Mouse (Mus musculus) kidney, adult 18-20 months (tissue): ENCODE measurements around the gene Rhbdl1.

Experiments
- DNase-seq: peaks from one replicate; pipeline ENCODE4 v3.0.0; 2021

The Rhbdl1 gene

GRCm38 (mm10) chr17:25837076-25837410 lies at the start of gene Rhbdl1:
Rhbdl1 (minus strand) TSS chr17:25837295.
- peak; percentile 74 for DNase-seq

GRCm38 (mm10) chr17:25886806-25887205 lies 49.7 kb upstream of the Rhbdl1 start:
- DNase-seq, result no peak

- DNase-seq, result no peak
These were observed 48.5 kb upstream of the Rhbdl1 start for GRCm38 (mm10) chr17:25885636-25886035.

- no peak for DNase-seq
These were observed 46.7 kb upstream of the Rhbdl1 start for GRCm38 (mm10) chr17:25883824-25884223.

GRCm38 (mm10) chr17:25883268-25883667 lies 46.2 kb upstream of the Rhbdl1 start:
- DNase-seq, result no peak

- DNase-seq, result no peak
These were observed 45.2 kb upstream of the Rhbdl1 start for GRCm38 (mm10) chr17:25882306-25882705.

- DNase-seq, result no peak
These were observed 44.6 kb upstream of the Rhbdl1 start for GRCm38 (mm10) chr17:25881691-25882090.

- no peak for DNase-seq
These were observed 44.0 kb upstream of the Rhbdl1 start for GRCm38 (mm10) chr17:25880913-25881641.

- no peak for DNase-seq
These were observed 43.3 kb upstream of the Rhbdl1 start, which contains the start of gene Wfikkn1 for GRCm38 (mm10) chr17:25880196-25880910. Wfikkn1 (minus strand) TSS chr17:25880858.

- DNase-seq, result no peak
These were observed 42.7 kb upstream of the Rhbdl1 start for GRCm38 (mm10) chr17:25879750-25880149.

- DNase-seq, result peak; percentile 75
These were observed 42.2 kb upstream of the Rhbdl1 start for GRCm38 (mm10) chr17:25879261-25879660.

- no peak for DNase-seq
These were observed 41.6 kb upstream of the Rhbdl1 start for GRCm38 (mm10) chr17:25878611-25879180.

GRCm38 (mm10) chr17:25877741-25878610 lies 40.9 kb upstream of the Rhbdl1 start:
- DNase-seq, result no peak

- no peak for DNase-seq
These were observed 39.9 kb upstream of the Rhbdl1 start for GRCm38 (mm10) chr17:25877025-25877424.

GRCm38 (mm10) chr17:25876347-25876915 lies 39.3 kb upstream of the Rhbdl1 start:
- peak; percentile 76 for DNase-seq

- DNase-seq, result peak; percentile 92
These were observed 38.4 kb upstream of the Rhbdl1 start for GRCm38 (mm10) chr17:25875171-25876136.

- peak; percentile 98 for DNase-seq
These were observed 37.7 kb upstream of the Rhbdl1 start, which contains the start of gene Mettl26 for GRCm38 (mm10) chr17:25874721-25875170. Mettl26 (plus strand) TSS chr17:25875074.

GRCm38 (mm10) chr17:25874148-25874720 lies 37.1 kb upstream of the Rhbdl1 start:
- DNase-seq, result no peak

GRCm38 (mm10) chr17:25873405-25874147 lies 36.5 kb upstream of the Rhbdl1 start:
- DNase-seq, result no peak

GRCm38 (mm10) chr17:25872676-25873075 lies 35.6 kb upstream of the Rhbdl1 start:
- DNase-seq, result no peak
